Mouse (Mus musculus) MEL (cell line): ENCODE measurements at regions not wholly inside any gene's neighbourhood (a gene's known extent, or its start where the extent isn't known, plus 50 kb on each side); places are given as distances from the start of the nearest gene placed in this dataset.

Experiments used
- DNase-seq: peaks from one replicate; pipeline ENCODE4 v3.0.0; 2011; ENCODE audit warnings: low read depth, low spot score
- H3K27ac ChIP-seq: 2 replicates; pipeline ENCODE4 v1.5.1; 2012; ENCODE audit warnings: low read depth, mild to moderate bottlenecking, control low read depth, low read length, moderate library complexity; ENCODE audit not compliant: control insufficient read depth
- H3K27me3 ChIP-seq, 2 experiments: fragments of 150-350 bp in 1 of 2; sonication (generic) in 1 of 2; 2 replicates each; pipeline ENCODE4 v1.6.1; 2012; ENCODE audit warnings: low read length in 2 of 2, mild to moderate bottlenecking in 2 of 2, improper control_type of control experiment in 1 of 2, moderate library complexity in 1 of 2; ENCODE audit not compliant: insufficient read depth in 2 of 2, control insufficient read depth in 1 of 2
- H3K36me3 ChIP-seq, 2 experiments: 2 replicates each; pipeline ENCODE4 v1.6.1; 2012 to 2014; ENCODE audit warnings: low read length in 2 of 2, improper control_type of control experiment in 1 of 2, inconsistent platforms in 1 of 2, mild to moderate bottlenecking in 1 of 2; ENCODE audit not compliant: insufficient read depth in 2 of 2, control insufficient read depth in 1 of 2
- H3K4me1 ChIP-seq, 2 experiments: fragments of 150-350 bp in 1 of 2; sonication (generic) in 1 of 2; 2 replicates each; pipeline ENCODE4 v1.6.1; 2012; ENCODE audit warnings: low read length in 2 of 2, improper control_type of control experiment in 1 of 2, mild to moderate bottlenecking in 1 of 2; ENCODE audit not compliant: insufficient read depth in 2 of 2, control insufficient read depth in 1 of 2
- H3K4me3 ChIP-seq, 2 experiments: fragments of 150-350 bp in 1 of 2; sonication (generic) in 1 of 2; 2 replicates each; pipeline ENCODE4 v1.5.1; 2012; ENCODE audit warnings: low read depth in 2 of 2, low read length in 2 of 2, mild to moderate bottlenecking in 2 of 2, moderate library complexity in 2 of 2, control low read depth in 1 of 2, improper control_type of control experiment in 1 of 2; ENCODE audit not compliant: control insufficient read depth in 1 of 2, insufficient read depth in 1 of 2
- H3K79me2 ChIP-seq: 2 replicates; pipeline ENCODE4 v1.6.1; 2012; ENCODE audit warnings: mild to moderate bottlenecking, low read length, moderate library complexity; ENCODE audit not compliant: control insufficient read depth, poor library complexity, insufficient read depth
- H3K9ac ChIP-seq: 2 replicates; pipeline ENCODE4 v1.6.1; 2012; ENCODE audit warnings: low read depth, mild to moderate bottlenecking, control low read depth, low read length, moderate library complexity; ENCODE audit not compliant: control insufficient read depth, poor library complexity, severe bottlenecking
- H3K9me3 ChIP-seq: fragments of 150-350 bp; sonication (generic); replicated peaks from 2 replicates; pipeline ENCODE4 v1.6.1; 2012; ENCODE audit warnings: mild to moderate bottlenecking, low read length, improper control_type of control experiment, moderate library complexity; ENCODE audit not compliant: insufficient read depth
- CTCF ChIP-seq, 3 experiments: IDR thresholded peaks in 2 of 3; conservative IDR thresholded peaks in 1 of 3; 2 replicates each; pipeline ENCODE4 v1.5.1; 2011 to 2012; ENCODE audit warnings: low read length in 3 of 3, low read depth in 2 of 3, mild to moderate bottlenecking in 2 of 3, improper control_type of control experiment in 1 of 3, inconsistent platforms in 1 of 3, mixed read lengths in 1 of 3, moderate library complexity in 1 of 3; ENCODE audit not compliant: control insufficient read depth in 1 of 3, insufficient read depth in 1 of 3, poor library complexity in 1 of 3, severe bottlenecking in 1 of 3
- E2F4 ChIP-seq: IDR thresholded peaks from 2 replicates; pipeline ENCODE4 v1.6.1; 2011; ENCODE audit warnings: low read depth, low read length, improper control_type of control experiment, borderline replicate concordance
- ETS1 ChIP-seq: IDR thresholded peaks from 2 replicates; pipeline ENCODE4 v1.6.1; 2012; ENCODE audit warnings: low read depth, mild to moderate bottlenecking, inconsistent platforms, low read length, improper control_type of control experiment, moderate library complexity
- HCFC1 ChIP-seq: IDR thresholded peaks from 2 replicates; pipeline ENCODE4 v1.6.1; 2012; ENCODE audit warnings: low read depth, mild to moderate bottlenecking, inconsistent platforms, low read length, improper control_type of control experiment, moderate library complexity
- JUND ChIP-seq: IDR thresholded peaks from 2 replicates; pipeline ENCODE4 v1.6.1; 2011; ENCODE audit warnings: low read depth, mild to moderate bottlenecking, improper control_type of control experiment, low read length
- MAX ChIP-seq: IDR thresholded peaks from 2 replicates; pipeline ENCODE4 v1.6.1; 2011; ENCODE audit warnings: low read length, improper control_type of control experiment
- MXI1 ChIP-seq: IDR thresholded peaks from 2 replicates; pipeline ENCODE4 v1.6.1; 2011; ENCODE audit warnings: mild to moderate bottlenecking, low read depth, low read length, improper control_type of control experiment
- MYC ChIP-seq: IDR thresholded peaks from 2 replicates; pipeline ENCODE4 v1.6.1; 2011; ENCODE audit warnings: low read depth, mild to moderate bottlenecking, low read length, improper control_type of control experiment, moderate library complexity
- NRF1 ChIP-seq: IDR thresholded peaks from 2 replicates; pipeline ENCODE4 v1.6.1; 2014; ENCODE audit warnings: low read depth, mild to moderate bottlenecking, inconsistent platforms, low read length, improper control_type of control experiment, moderate library complexity; ENCODE audit not compliant: poor library complexity, insufficient read depth, severe bottlenecking
- RCOR1 ChIP-seq: IDR thresholded peaks from 2 replicates; pipeline ENCODE4 v1.6.1; 2012; ENCODE audit warnings: low read depth, mild to moderate bottlenecking, inconsistent platforms, low read length, improper control_type of control experiment
- TAL1 ChIP-seq: IDR thresholded peaks from 2 replicates; pipeline ENCODE4 v1.6.1; 2012; ENCODE audit warnings: mild to moderate bottlenecking, inconsistent platforms, low read length, moderate library complexity, mixed read lengths
- TBP ChIP-seq: IDR thresholded peaks from 2 replicates; pipeline ENCODE4 v1.8.0; 2011; ENCODE audit warnings: low read depth, low read length, improper control_type of control experiment
- TCF12 ChIP-seq: IDR thresholded peaks from 2 replicates; pipeline ENCODE4 v1.6.1; 2014; ENCODE audit warnings: low read depth, mild to moderate bottlenecking, inconsistent platforms, low read length, improper control_type of control experiment, moderate library complexity
- ZKSCAN1 ChIP-seq: IDR thresholded peaks from 2 replicates; pipeline ENCODE4 v1.6.1; 2012; ENCODE audit warnings: low read depth, mild to moderate bottlenecking, inconsistent platforms, low read length, improper control_type of control experiment, moderate library complexity
- ZMIZ1 ChIP-seq: IDR thresholded peaks from 2 replicates; pipeline ENCODE4 v1.6.1; 2012; ENCODE audit warnings: low read depth, mild to moderate bottlenecking, inconsistent platforms, low read length, improper control_type of control experiment, moderate library complexity
- ZNF384 ChIP-seq: IDR thresholded peaks from 2 replicates; pipeline ENCODE4 v1.6.1; 2012; ENCODE audit warnings: low read depth, mild to moderate bottlenecking, inconsistent platforms, low read length, improper control_type of control experiment

GRCm38 (mm10) chr11:63537693-63538092 is 384.4 kb downstream of the Hs3st3b1 start:
- Histone ChIP-seq H3K4me1 (no peaks in the 10 kb centered on the region), H3K9ac (no peak overlapping the region), H3K27me3 (no peaks in the 10 kb centered on the region), H3K36me3 (no peaks in the 10 kb centered on the region), H3K4me3 (no peak overlapping the region), H3K27ac (no peak overlapping the region), H3K9me3 (no peaks in the 10 kb centered on the region), H3K79me2 (no peaks in the 10 kb centered on the region)
- DNase-seq, result no peak
- TF ChIP-seq TCF12 (no peak), HCFC1 (no peak)

DNA sequence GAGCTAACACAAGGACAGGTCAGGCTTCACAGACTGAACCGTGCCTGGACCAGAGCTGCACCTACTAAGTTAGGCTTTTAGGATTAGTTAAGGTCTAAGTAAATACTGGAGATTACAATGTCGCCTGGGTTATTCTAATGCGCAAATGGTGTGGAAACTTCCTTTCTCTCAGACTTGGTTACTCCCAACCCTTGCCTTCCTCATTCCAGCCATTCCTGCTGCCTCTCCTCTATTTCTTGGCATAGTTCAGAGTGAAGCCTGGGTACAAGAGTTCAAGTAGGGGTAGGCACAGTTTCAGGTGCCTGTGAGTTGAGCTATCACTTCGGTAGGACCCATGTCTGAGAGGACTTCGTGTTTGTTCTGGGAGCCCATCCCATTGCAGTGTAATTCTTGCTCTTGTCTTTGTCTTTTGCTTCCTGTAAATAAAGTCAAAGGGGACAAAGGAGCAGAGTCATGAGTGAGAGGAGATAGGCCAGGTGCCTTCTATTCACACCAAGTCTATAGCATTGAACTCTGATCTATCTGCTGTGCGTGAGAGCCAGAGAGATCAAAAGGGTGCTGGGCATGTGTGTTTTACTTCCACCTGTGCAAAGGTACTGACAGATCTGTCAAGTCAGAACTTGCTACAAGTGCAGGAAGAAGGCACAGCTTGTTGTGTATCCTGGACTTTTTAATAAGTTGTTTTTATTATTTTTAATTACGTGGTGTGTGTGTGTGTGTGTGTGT is 378.0 kb downstream of the Hs3st3b1 start:
- Histone ChIP-seq H3K79me2 (no peaks in the 10 kb centered on the region), H3K9ac (no peak overlapping the region), H3K36me3 (no peaks in the 10 kb centered on the region), H3K4me3 (no peak overlapping the region), H3K27ac (no peak overlapping the region), H3K4me1 (no peaks in the 10 kb centered on the region), H3K27me3 (no peaks in the 10 kb centered on the region), H3K9me3 (no peaks in the 10 kb centered on the region)
- DNase-seq, result no peak
- TF ChIP-seq ZMIZ1 (no peak), MAX (no peak), RCOR1 (no peak), MYC (no peak), CTCF (IDR thresholded peaks at IDR 0.05 in 2 of 3, conservative IDR thresholded peaks at IDR 0.05 in 1 of 3; ENCODE audit: control insufficient read depth in 1 of 3, insufficient read depth in 1 of 3, low read depth in 2 of 3, low read length in 3 of 3, poor library complexity in 1 of 3, severe bottlenecking in 1 of 3) (no peak), TAL1 (no peak), TBP (no peak), NRF1 (no peak), ZNF384 (no peak), ZKSCAN1 (no peak), JUND (no peak), MXI1 (no peak), ETS1 (no peak), E2F4 (no peak), HCFC1 (no peak)
